Mouse (Mus musculus) E14TG2a.4 (cell line): ENCODE measurements around the gene Plcb3.

ENCODE experiments used
- CTCF ChIP-seq: conservative IDR thresholded peaks from 2 replicates; pipeline ENCODE4 v1.5.1; 2014; ENCODE audit warnings: low read length
- NANOG ChIP-seq: IDR thresholded peaks from 2 replicates; pipeline ENCODE4 v1.6.1; 2014; ENCODE audit warnings: borderline replicate concordance, low read length, mixed read lengths

DNA sequence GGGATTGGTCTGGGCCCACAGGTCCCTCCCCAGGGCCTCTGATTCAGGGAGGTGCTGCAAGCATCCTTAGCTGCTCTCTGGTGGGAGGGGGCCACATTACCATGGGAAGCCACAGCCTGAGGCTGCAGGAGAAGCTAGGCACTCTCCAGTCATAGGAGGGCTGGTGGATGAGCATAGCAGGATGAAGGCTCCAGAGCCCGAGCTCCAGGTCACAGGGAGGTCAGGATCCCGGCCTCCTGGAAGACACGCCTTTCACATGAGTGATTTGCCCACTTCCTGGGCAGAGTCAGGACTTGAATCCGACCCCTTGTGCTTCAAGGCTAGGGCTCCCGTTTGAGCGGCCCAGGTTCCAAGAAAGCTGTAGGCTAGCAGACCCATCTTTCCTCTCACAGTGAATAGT lies 4.6 kb downstream of the Plcb3 start:
- TF ChIP-seq CTCF = no peak
- no peak for TF ChIP-seq NANOG
